Mouse (Mus musculus) G1E (cell line): ENCODE measurements around the gene Park7. TPM values are rescaled to one million over a fixed set of nuclear protein-coding genes. Genes with fewer than 3 reads are reported as not detected.

Experiments used
- ATAC-seq: 2 replicates; pipeline ENCODE4 v1.8.0; 2016; ENCODE audit warnings: mild to moderate bottlenecking; ENCODE audit not compliant: insufficient number of reproducible peaks, poor library complexity, low FRiP score, severe bottlenecking; ENCODE audit errors: extremely low read depth
- DNase-seq: peaks from one replicate; pipeline ENCODE4 v3.0.0; 2012; ENCODE audit warnings: low spot score
- H3K27me3 ChIP-seq: 2 replicates; pipeline ENCODE4 v1.6.1; 2012; ENCODE audit warnings: mild to moderate bottlenecking, low read length, inconsistent platforms; ENCODE audit not compliant: insufficient read depth
- H3K36me3 ChIP-seq: replicated peaks from 2 replicates; pipeline ENCODE3; 2012; ENCODE audit warnings: mild to moderate bottlenecking, inconsistent platforms
- H3K4me1 ChIP-seq: 2 replicates; pipeline ENCODE4 v1.6.1; 2012; ENCODE audit warnings: low read depth, low read length, inconsistent platforms, mixed read lengths; ENCODE audit not compliant: insufficient read depth
- H3K4me3 ChIP-seq: 2 replicates; pipeline ENCODE4 v1.5.1; 2012; ENCODE audit warnings: low read depth, mild to moderate bottlenecking, inconsistent platforms, low read length, moderate library complexity, mixed read lengths
- H3K9me3 ChIP-seq: replicated peaks from 2 replicates; pipeline ENCODE4 v1.6.1; 2012; ENCODE audit warnings: inconsistent platforms
- CTCF ChIP-seq: IDR thresholded peaks from 2 replicates; pipeline ENCODE4 v1.5.1; 2012; ENCODE audit warnings: low read depth, low read length, inconsistent platforms, mixed read lengths
- GATA1 ChIP-seq: IDR thresholded peaks from 2 replicates; pipeline ENCODE4 v1.6.1; 2012; ENCODE audit warnings: borderline replicate concordance, low read length, inconsistent platforms, mixed read lengths
- GATA2 ChIP-seq: IDR thresholded peaks from 2 replicates; pipeline ENCODE4 v1.6.1; 2012; ENCODE audit warnings: low read depth, low read length, inconsistent platforms, borderline replicate concordance
- POLR2AphosphoS5 ChIP-seq: IDR thresholded peaks from 2 replicates; pipeline ENCODE4 v1.6.1; 2012; ENCODE audit warnings: low read depth, low read length, inconsistent platforms; ENCODE audit not compliant: insufficient replicate concordance
- TAL1 ChIP-seq: conservative IDR thresholded peaks from 2 replicates; pipeline ENCODE4 v1.6.1; 2012; ENCODE audit warnings: low read depth, low read length, inconsistent platforms, mixed read lengths
- polyA plus RNA-seq: library from polyadenylated mRNA; stranded (reverse); fragments of >175 nt; gene quantifications from 2 replicates; pipeline ENCODE4 v1.2.3, GENCODE M21; 2012
- total RNA-seq, 2 experiments: library from RNA; stranded (forward) in 1 of 2; stranded (reverse) in 1 of 2; fragments of 200-1000 nt in 1 of 2; fragments of >200 nt in 1 of 2; fragmentation: Nextera tagmentation in 1 of 2; gene quantifications; 2 replicates each; pipeline ENCODE4 v1.2.3; 2014 to 2017

Gene Park7
- total and polyA plus RNA-seq, 3 experiments, result 204 to 398 (median 342) TPM

GRCm38 (mm10) chr4:150903091-150903742 is 11.0 kb downstream of the Park7 start:
- Histone ChIP-seq H3K4me1 (peaks cover 71% of the 10 kb centered on the region), H3K36me3 (peaks cover 93% of the 10 kb centered on the region)

GRCm38 (mm10) chr4:150902062-150902461 is 12.2 kb downstream of the Park7 start:
- peaks cover 93% of the 10 kb centered on the region for H3K36me3 ChIP-seq
- no peaks in the 10 kb centered on the region for H3K9me3 ChIP-seq
- peaks cover 67% of the 10 kb centered on the region for H3K4me1 ChIP-seq
- peak overlapping the region; percentile 44; the same call in 1 of the 2 replicates for H3K4me3 ChIP-seq
- no peak for TF ChIP-seq TAL1
- no peak for TF ChIP-seq GATA2
- no peak for TF ChIP-seq CTCF
- no peak for TF ChIP-seq GATA1
- TF ChIP-seq POLR2AphosphoS5, result no peak
- peak; percentile 38; the same call in 1 of the 2 replicates for ATAC-seq
- H3K27me3 ChIP-seq, result no peaks in the 10 kb centered on the region
- no peak for DNase-seq

More at GRCm38 (mm10) chr4:150903091-150903742, 11.0 kb downstream of the Park7 start:
- TF ChIP-seq TAL1 (no peak), POLR2AphosphoS5 (no peak), GATA1 (no peak), GATA2 (no peak), CTCF (no peak)
- no peak for ATAC-seq
- DNase-seq, result no peak
- Histone ChIP-seq H3K27me3 (no peaks in the 10 kb centered on the region), H3K9me3 (no peaks in the 10 kb centered on the region), H3K4me3 (no peak overlapping the region)

- TF ChIP-seq CTCF (peak; percentile 87), GATA2 (no peak), TAL1 (no peak), POLR2AphosphoS5 (no peak), GATA1 (no peak)
- H3K9me3 ChIP-seq, result no peaks in the 10 kb centered on the region
- peak; percentile 67 for DNase-seq
- 0 out of 2 replicates have a peak, but pooled peaks have one; percentile 30 for ATAC-seq
- H3K36me3 ChIP-seq, result peaks cover 93% of the 10 kb centered on the region
- no peaks in the 10 kb centered on the region for H3K27me3 ChIP-seq
- H3K4me1 ChIP-seq, result peaks cover 65% of the 10 kb centered on the region
- no peak overlapping the region; the same call in 1 of the 2 replicates for H3K4me3 ChIP-seq
Measured at GRCm38 (mm10) chr4:150901651-150902050, 12.6 kb downstream of the Park7 start.

GRCm38 (mm10) chr4:150900486-150900885 is 13.8 kb downstream of the Park7 start:
- DNase-seq (no peak), ATAC-seq (no peak)
- Histone ChIP-seq H3K9me3 (no peaks in the 10 kb centered on the region), H3K27me3 (no peaks in the 10 kb centered on the region), H3K4me3 (no peak overlapping the region), H3K36me3 (peaks cover 96% of the 10 kb centered on the region), H3K4me1 (peaks cover 71% of the 10 kb centered on the region)
- TF ChIP-seq POLR2AphosphoS5, result no peak
- TF ChIP-seq GATA2, result no peak
- TF ChIP-seq TAL1, result no peak
- no peak for TF ChIP-seq GATA1
- no peak for TF ChIP-seq CTCF

- Histone ChIP-seq H3K27me3 (no peaks in the 10 kb centered on the region), H3K4me3 (no peak overlapping the region), H3K36me3 (peaks cover 87% of the 10 kb centered on the region), H3K9me3 (no peaks in the 10 kb centered on the region), H3K4me1 (peaks cover 75% of the 10 kb centered on the region)
- peak; percentile 72; the same call in 1 of the 2 replicates for TF ChIP-seq CTCF
- TF ChIP-seq GATA1, result no peak
- TF ChIP-seq POLR2AphosphoS5, result no peak
- no peak for TF ChIP-seq TAL1
- peak; percentile 42; the same call in 1 of the 2 replicates for ATAC-seq
- peak; percentile 79 for DNase-seq
Measured at GRCm38 (mm10) chr4:150898716-150899365, 15.4 kb downstream of the Park7 start.
